Mouse (Mus musculus) spleen, adult 2 months (tissue): ENCODE data around the gene Cyp2t4. TPM values are rescaled to one million over a fixed set of nuclear protein-coding genes. Genes with fewer than 3 reads are reported as not detected.

ENCODE experiments used
- DNase-seq, 2 experiments: peaks; one replicate each; pipeline versions ENCODE4 v3.0.0 to v3.0.0-alpha.2; 2012 to 2021; ENCODE audit warnings: low spot score in 2 of 2, low read depth in 1 of 2
- H3K27ac ChIP-seq: fragments of 200-500 bp; 2 replicates; pipeline ENCODE4 v1.5.1; 2012; ENCODE audit warnings: low read length, inconsistent platforms; ENCODE audit not compliant: insufficient read depth
- H3K27me3 ChIP-seq: fragments of 200-500 bp; 2 replicates; pipeline ENCODE4 v1.6.1; 2012; ENCODE audit warnings: mild to moderate bottlenecking, moderate library complexity, low read length, inconsistent platforms; ENCODE audit not compliant: control insufficient read depth, insufficient read depth
- H3K36me3 ChIP-seq: fragments of 200-500 bp; 2 replicates; pipeline ENCODE4 v1.6.1; 2012; ENCODE audit warnings: mild to moderate bottlenecking, low read length, inconsistent platforms; ENCODE audit not compliant: control insufficient read depth, insufficient read depth
- H3K4me1 ChIP-seq: fragments of 200-500 bp; 2 replicates; pipeline ENCODE4 v1.6.1; 2011; ENCODE audit warnings: inconsistent platforms; ENCODE audit not compliant: control insufficient read depth, insufficient read depth, insufficient read length
- H3K4me3 ChIP-seq: fragments of 200-500 bp; 2 replicates; pipeline ENCODE4 v1.5.1; 2011; ENCODE audit warnings: mild to moderate bottlenecking, inconsistent platforms; ENCODE audit not compliant: insufficient read depth, insufficient read length; ENCODE audit errors: extremely low read depth
- CTCF ChIP-seq: fragments of 200-500 bp; IDR thresholded peaks from 2 replicates; pipeline ENCODE4 v1.5.1; 2011; ENCODE audit warnings: mild to moderate bottlenecking, inconsistent platforms; ENCODE audit not compliant: insufficient read depth, insufficient read length, insufficient replicate concordance; ENCODE audit errors: extremely low read depth
- POLR2A ChIP-seq: fragments of 200-500 bp; IDR thresholded peaks from 2 replicates; pipeline ENCODE4 v1.6.1; 2011; ENCODE audit warnings: low read depth, low read length, inconsistent platforms
- WGBS: fragments of 180-500 bp; shearing (Covaris S2); methylation state at CpG from one replicate; pipeline ENCODE4 v1.1.7; 2018; 5-methylcytosine and 5-hydroxymethylcytosine counted together
- polyA plus RNA-seq: library from polyadenylated mRNA; depleted of rRNA; stranded (reverse); fragments of >200 nt; gene quantifications from 2 replicates; pipeline ENCODE4 v1.2.3, GENCODE M21; 2012

Gene Cyp2t4
- polyA plus RNA-seq, 1 experiment, result not detected

DNA sequence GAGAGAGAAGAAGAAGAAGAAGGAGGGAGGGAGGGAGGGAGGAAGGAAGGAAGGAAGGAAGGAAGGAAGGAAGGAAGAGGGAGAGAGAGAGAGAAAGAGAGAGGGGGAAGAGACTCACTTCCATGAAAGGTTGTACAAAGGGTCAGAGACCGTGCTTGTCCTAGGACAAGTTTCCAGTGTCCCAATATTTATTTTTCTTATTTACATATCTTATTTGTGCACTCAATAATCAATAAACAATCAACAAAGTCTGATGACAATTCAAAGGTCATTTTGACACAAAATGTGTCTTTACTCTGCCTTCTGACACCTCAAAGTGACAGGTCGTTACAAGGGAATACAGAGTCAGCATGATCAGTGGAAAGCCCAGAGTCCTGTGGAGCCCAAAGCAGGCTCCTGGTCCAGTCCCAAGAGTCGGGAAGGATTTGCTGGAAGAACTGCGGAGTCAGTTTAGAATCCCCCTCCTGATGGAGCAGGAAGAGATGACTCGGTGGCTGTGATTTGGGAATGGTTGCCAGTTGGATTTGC, 29.1 kb upstream of the Cyp2t4 start:
- 78% methylated on average over 5 of the region's 5 CpGs for WGBS
- no peaks in the 10 kb centered on the region for H3K4me1 ChIP-seq
- no peak for TF ChIP-seq CTCF
- TF ChIP-seq POLR2A, result no peak
- H3K36me3 ChIP-seq, result no peaks in the 10 kb centered on the region
- H3K4me3 ChIP-seq, result no peak overlapping the region
- H3K27me3 ChIP-seq, result no peaks in the 10 kb centered on the region
- H3K27ac ChIP-seq, result no peak overlapping the region
- no peak for DNase-seq

DNA sequence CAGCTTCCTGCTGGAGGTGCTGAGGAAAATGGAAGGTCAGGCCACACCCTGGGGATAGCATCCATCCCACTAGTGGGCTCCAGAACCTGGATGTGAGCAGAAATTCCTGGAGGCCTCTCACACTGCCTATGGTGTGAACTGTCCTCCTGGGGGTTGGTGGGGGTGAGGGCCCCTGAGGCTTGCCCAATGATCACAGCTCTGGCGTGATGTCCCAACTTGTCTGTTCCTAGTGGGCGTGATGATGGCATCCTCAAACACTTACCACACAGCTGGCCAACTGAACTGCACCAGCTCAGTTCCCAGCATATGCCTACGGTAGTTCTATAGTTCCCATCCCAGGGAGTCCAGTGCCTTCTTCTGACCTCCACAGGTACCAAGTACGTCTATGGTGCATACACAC, 28.5 kb upstream of the Cyp2t4 start:
- H3K27me3 ChIP-seq, result no peaks in the 10 kb centered on the region
- H3K4me1 ChIP-seq, result no peaks in the 10 kb centered on the region
- H3K27ac ChIP-seq, result no peak overlapping the region
- no peak overlapping the region for H3K4me3 ChIP-seq
- TF ChIP-seq CTCF (no peak), POLR2A (no peak)
- H3K36me3 ChIP-seq, result no peaks in the 10 kb centered on the region
- DNase-seq, result no peak
- whole genome bisulfite sequencing, result 86% methylated on average over 4 of the region's 4 CpGs

DNA sequence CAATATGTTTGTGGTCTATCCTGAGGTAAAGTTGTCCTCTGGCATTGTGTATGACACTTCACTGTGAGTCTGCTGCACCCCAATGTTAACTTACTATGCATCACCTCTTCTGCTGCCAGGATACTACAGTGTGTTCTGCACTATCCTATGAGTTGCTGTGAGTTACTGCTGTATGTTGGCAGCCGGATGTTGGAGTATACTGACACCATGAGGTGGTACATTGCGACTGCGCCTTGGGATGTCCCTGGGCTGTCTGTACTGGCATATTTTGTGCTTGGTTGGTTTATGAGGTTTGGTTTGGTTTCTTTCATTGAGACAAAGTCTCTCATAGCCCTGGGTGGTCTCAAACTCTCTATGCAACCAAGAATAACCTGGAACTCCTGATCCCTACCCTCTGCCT, 25.4 kb upstream of the Cyp2t4 start:
- TF ChIP-seq CTCF (no peak), POLR2A (no peak)
- WGBS, result 42% methylated on average over 3 of the region's 3 CpGs
- H3K27me3 ChIP-seq, result no peaks in the 10 kb centered on the region
- H3K27ac ChIP-seq, result no peak overlapping the region
- DNase-seq, result no peak
- H3K4me1 ChIP-seq, result no peaks in the 10 kb centered on the region
- no peaks in the 10 kb centered on the region for H3K36me3 ChIP-seq
- no peak overlapping the region for H3K4me3 ChIP-seq

DNA sequence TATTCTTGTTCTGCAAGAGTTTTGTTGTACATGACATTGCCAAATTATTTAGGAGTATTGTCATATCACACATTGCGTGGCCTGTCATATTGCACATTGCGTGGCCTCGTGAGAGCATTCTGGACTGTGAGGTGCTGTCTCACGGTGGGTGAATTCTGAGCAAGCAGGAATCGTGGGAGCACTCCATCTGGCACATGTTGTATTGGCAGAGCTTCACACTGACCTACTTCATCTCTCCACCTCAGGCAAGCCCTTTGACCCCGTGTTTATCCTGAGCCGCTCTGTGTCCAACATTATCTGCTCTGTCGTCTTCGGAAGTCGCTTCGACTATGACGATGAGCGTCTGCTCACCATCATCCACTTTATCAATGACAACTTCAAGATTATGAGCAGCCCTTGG, 24.6 kb upstream of the Cyp2t4 start:
- WGBS, result 90% methylated on average over 13 of the region's 13 CpGs
- H3K4me1 ChIP-seq, result no peaks in the 10 kb centered on the region
- TF ChIP-seq POLR2A, result no peak
- no peak for TF ChIP-seq CTCF
- no peaks in the 10 kb centered on the region for H3K27me3 ChIP-seq
- no peaks in the 10 kb centered on the region for H3K36me3 ChIP-seq
- no peak overlapping the region for H3K4me3 ChIP-seq
- no peak for DNase-seq
- H3K27ac ChIP-seq, result no peak overlapping the region

DNA sequence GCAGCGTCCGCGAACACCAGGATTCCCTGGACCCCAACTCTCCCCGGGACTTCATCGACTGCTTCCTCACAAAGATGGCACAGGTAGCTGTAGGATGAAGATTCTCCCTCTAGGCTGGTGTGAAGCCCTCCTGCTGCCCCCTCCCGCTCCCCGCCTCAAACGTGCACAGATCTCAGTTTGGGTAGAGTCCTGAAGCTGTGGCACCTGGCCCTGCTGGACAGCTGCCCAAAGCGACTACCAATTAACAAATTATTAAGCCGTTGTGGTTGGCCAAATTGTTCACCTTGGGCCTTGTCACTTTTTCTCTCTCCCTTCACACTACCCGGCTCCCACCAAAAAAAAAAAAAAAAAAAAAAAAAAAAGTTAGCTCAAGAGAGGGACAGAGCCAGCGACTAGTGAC, 23.7 kb upstream of the Cyp2t4 start:
- Histone ChIP-seq H3K27me3 (no peaks in the 10 kb centered on the region), H3K36me3 (no peaks in the 10 kb centered on the region), H3K4me1 (no peaks in the 10 kb centered on the region), H3K27ac (no peak overlapping the region), H3K4me3 (no peak overlapping the region)
- DNase-seq, result no peak
- no peak for TF ChIP-seq POLR2A
- TF ChIP-seq CTCF, result no peak
- WGBS, result 83% methylated on average over 12 of the region's 12 CpGs

DNA sequence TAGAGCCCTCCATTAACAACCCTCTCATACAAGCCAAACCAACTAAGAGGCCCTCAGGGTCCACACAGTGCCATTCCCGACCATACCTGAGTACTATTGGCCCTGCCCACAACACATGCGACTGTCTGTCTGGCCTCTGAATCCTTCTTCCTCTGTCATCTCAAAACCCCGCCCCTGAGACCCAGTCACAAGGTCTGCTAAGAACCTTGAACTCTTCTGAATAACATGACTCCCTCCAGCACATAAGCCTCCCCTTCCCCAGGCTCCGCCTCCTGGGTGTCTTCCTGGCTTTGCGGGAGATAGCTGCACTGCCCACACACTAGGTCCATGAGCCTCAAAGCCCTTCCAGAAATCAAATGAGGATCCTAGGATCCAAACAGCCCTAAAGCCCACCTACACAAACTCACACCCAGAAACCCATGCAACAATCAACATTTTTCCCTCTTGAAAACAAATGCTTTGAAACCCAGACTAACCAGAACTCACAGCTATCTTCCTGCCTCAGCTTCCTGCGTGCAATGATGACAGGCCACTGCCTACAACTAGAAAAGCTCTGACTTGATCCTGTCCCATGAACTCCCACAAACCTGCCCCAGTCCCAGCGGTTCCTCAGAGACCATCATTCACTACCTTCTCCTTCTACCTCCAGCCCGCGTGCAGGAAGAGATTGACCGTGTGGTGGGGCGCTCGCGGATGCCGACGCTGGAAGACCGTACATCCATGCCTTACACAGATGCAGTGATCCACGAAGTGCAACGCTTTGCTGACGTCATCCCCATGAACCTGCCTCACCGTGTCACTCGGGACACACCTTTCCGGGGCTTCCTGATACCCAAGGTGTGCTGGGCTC, 22.8 kb upstream of the Cyp2t4 start:
- TF ChIP-seq POLR2A (no peak), CTCF (no peak)
- no peak overlapping the region for H3K27ac ChIP-seq
- no peaks in the 10 kb centered on the region for H3K4me1 ChIP-seq
- H3K36me3 ChIP-seq, result no peaks in the 10 kb centered on the region
- 87% methylated on average over 22 of the region's 22 CpGs for WGBS
- DNase-seq, result no peak
- H3K27me3 ChIP-seq, result no peaks in the 10 kb centered on the region
- no peak overlapping the region for H3K4me3 ChIP-seq

DNA sequence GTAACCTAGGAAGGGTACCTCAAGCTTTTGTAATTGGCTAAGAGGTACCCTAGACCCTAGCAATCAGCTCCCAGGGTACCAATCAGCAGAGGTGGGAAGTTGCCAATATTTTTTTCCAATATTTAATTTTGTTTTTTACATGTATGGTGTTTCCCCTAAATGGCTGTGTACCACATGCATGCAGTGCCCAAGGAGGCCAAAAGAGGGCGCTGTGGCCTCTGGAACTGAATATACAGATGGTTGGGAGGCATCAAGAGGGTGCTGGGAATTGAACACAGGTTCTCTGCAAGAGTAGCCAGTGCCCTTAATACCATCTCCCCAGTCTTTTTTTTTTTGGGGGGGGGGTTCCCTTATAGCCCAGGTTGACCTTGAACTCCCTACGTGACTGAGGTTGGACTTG, 22.1 kb upstream of the Cyp2t4 start:
- 52% methylated on average over 2 of the region's 2 CpGs for WGBS
- DNase-seq, result no peak
- Histone ChIP-seq H3K27me3 (no peaks in the 10 kb centered on the region), H3K36me3 (no peaks in the 10 kb centered on the region), H3K27ac (no peak overlapping the region), H3K4me1 (no peaks in the 10 kb centered on the region), H3K4me3 (no peak overlapping the region)
- TF ChIP-seq POLR2A (no peak), CTCF (no peak)
